Mouse (Mus musculus) erythroblast, embryonic 14.5 days (primary cell): ENCODE measurements around the gene Tmeff1. TPM values are rescaled to one million over a fixed set of nuclear protein-coding genes. Genes with fewer than 3 reads are reported as not detected.

Experiments
- H3K27me3 ChIP-seq: 2 replicates; pipeline ENCODE4 v1.6.1; 2012; ENCODE audit warnings: inconsistent platforms; ENCODE audit not compliant: control insufficient read depth
- H3K36me3 ChIP-seq: 2 replicates; pipeline ENCODE4 v1.6.1; 2012; ENCODE audit warnings: mild to moderate bottlenecking, inconsistent platforms; ENCODE audit not compliant: control insufficient read depth
- H3K4me1 ChIP-seq: 2 replicates; pipeline ENCODE4 v1.6.1; 2012; ENCODE audit warnings: inconsistent platforms; ENCODE audit not compliant: control insufficient read depth
- H3K4me3 ChIP-seq: replicated peaks from 2 replicates; pipeline ENCODE3; 2012; ENCODE audit warnings: moderate library complexity, mild to moderate bottlenecking, inconsistent platforms
- H3K9me3 ChIP-seq: 2 replicates; pipeline ENCODE4 v1.6.1; 2012; ENCODE audit warnings: low read length, inconsistent platforms, mixed read lengths; ENCODE audit not compliant: control insufficient read depth
- GATA1 ChIP-seq: IDR thresholded peaks from 2 replicates; pipeline ENCODE4 v1.6.1; 2012; ENCODE audit warnings: low read length, inconsistent platforms, mixed read lengths
- TAL1 ChIP-seq: IDR thresholded peaks from 3 replicates; pipeline ENCODE4 v1.6.1; 2012; ENCODE audit warnings: low read length, inconsistent platforms, mixed read lengths
- polyA plus RNA-seq: library from polyadenylated mRNA; stranded (reverse); fragments of >175 nt; gene quantifications from 2 replicates; pipeline ENCODE4 v1.2.3, GENCODE M21; 2012

Gene Tmeff1
- polyA plus RNA-seq, 1 experiment = 0.05 TPM

DNA sequence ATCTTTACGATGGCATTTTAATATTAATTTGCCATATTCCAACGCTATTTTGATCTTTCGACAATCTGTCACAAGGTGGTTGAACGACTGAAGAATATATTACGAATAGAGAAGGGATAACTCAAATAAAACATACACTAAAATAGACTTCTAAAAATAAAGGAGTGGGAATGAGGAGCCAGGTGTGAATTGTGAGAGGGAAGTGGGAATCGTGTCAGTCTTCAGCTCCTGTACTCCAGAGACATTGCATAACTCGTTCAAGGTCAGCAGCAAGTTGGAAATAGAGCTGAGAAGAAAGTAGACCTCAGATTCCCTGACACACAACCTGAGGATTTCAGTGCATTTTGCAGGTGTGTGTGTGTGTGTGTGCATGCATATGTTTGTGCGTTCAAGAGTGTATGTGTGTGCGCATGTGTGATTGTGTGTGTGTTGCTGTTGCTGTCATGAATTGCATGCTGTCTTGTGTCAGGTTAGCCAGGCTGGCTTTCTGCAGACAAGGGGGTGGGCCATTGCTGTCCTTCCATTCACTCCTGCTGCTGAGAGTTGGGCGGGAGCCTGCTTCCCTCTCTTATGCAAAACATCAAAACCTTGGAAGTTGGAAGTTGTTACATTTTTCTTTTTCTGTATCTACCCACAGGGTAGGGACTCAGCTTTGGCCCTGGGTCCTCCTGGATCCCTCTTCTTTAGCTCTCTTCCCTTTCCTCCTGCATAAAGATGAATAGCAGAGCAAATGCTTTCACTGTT, 65.8 kb downstream of the Tmeff1 start:
- Histone ChIP-seq H3K4me1 (no peaks in the 10 kb centered on the region), H3K9me3 (no peaks in the 10 kb centered on the region), H3K36me3 (no peaks in the 10 kb centered on the region), H3K27me3 (no peaks in the 10 kb centered on the region), H3K4me3 (no peak overlapping the region)
- TF ChIP-seq TAL1 = no peak
- TF ChIP-seq GATA1 = no peak

GRCm38 (mm10) chr4:48654118-48654517, 69.1 kb downstream of the Tmeff1 start:
- Histone ChIP-seq H3K27me3 (no peaks in the 10 kb centered on the region), H3K36me3 (no peaks in the 10 kb centered on the region), H3K4me3 (no peak overlapping the region), H3K4me1 (no peaks in the 10 kb centered on the region), H3K9me3 (no peaks in the 10 kb centered on the region)
- TF ChIP-seq TAL1 (no peak), GATA1 (no peak)

GRCm38 (mm10) chr4:48656530-48656929, 71.6 kb downstream of the Tmeff1 start:
- no peaks in the 10 kb centered on the region for H3K27me3 ChIP-seq
- no peaks in the 10 kb centered on the region for H3K9me3 ChIP-seq
- H3K4me1 ChIP-seq = no peaks in the 10 kb centered on the region
- no peaks in the 10 kb centered on the region for H3K36me3 ChIP-seq
- H3K4me3 ChIP-seq = no peak overlapping the region
- TF ChIP-seq TAL1 = no peak
- no peak for TF ChIP-seq GATA1

GRCm38 (mm10) chr4:48660144-48660543, 75.2 kb downstream of the Tmeff1 start:
- no peak for TF ChIP-seq TAL1
- no peak for TF ChIP-seq GATA1
- H3K27me3 ChIP-seq = no peaks in the 10 kb centered on the region
- no peaks in the 10 kb centered on the region for H3K9me3 ChIP-seq
- H3K4me1 ChIP-seq = no peaks in the 10 kb centered on the region
- H3K4me3 ChIP-seq = no peak overlapping the region
- no peaks in the 10 kb centered on the region for H3K36me3 ChIP-seq

DNA sequence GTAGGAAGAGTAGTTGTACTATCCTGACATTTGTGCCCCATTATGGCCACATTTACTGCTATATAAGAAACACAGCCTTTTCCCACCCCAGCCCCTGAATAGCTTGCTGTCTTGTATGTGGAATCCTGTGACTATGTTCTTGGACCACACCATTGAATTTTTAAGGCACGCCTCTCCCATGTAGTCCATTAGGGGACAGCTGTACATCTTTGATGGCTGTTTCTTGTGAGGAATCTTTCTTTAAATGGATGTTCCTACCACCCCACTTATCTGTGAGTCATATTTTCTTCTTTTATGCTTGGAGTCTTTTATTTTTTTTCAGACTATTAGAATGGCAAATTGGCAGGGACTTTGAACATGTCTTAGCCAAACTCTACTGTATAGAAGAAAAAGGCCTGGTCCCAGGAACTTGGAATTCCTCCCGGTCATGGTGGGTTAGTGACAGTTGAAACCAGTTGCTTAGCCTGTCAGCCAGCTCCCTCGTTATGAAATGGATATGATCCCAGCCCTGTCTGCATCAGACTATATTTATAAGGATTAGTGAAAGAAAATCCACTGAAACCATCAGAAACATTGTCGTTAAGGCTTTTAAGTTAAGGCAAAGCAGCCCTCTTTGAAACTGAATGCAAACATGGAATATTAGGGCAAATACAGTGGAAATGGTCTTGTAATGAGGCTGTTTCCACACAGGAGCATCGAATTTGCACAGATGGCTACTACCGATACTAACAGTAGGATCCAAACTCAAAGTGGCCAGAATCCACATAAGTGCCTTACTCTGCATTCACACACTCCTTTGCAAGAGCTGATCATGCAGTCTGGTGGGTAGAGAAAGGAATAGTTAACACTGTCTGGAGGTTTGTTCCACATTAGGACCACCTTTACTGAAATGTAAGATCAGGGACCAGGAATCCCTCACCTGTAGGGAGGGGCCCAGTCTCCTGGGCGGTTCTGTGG, 75.9 kb downstream of the Tmeff1 start:
- Histone ChIP-seq H3K27me3 (no peaks in the 10 kb centered on the region), H3K4me3 (no peak overlapping the region), H3K36me3 (no peaks in the 10 kb centered on the region), H3K4me1 (no peaks in the 10 kb centered on the region), H3K9me3 (no peaks in the 10 kb centered on the region)
- TF ChIP-seq TAL1 = no peak
- TF ChIP-seq GATA1 = no peak

GRCm38 (mm10) chr4:48663271-48663670, 78.3 kb downstream of the Tmeff1 start, which contains the start of gene Cavin4:
Gene Cavin4, plus strand, starts transcription at chr4:48663514.
- H3K4me1 ChIP-seq = no peaks in the 10 kb centered on the region
- TF ChIP-seq GATA1 (no peak), TAL1 (no peak)
- no peaks in the 10 kb centered on the region for H3K36me3 ChIP-seq
- no peaks in the 10 kb centered on the region for H3K27me3 ChIP-seq
- no peaks in the 10 kb centered on the region for H3K9me3 ChIP-seq
- H3K4me3 ChIP-seq = no peak within 1 kb of the TSS

DNA sequence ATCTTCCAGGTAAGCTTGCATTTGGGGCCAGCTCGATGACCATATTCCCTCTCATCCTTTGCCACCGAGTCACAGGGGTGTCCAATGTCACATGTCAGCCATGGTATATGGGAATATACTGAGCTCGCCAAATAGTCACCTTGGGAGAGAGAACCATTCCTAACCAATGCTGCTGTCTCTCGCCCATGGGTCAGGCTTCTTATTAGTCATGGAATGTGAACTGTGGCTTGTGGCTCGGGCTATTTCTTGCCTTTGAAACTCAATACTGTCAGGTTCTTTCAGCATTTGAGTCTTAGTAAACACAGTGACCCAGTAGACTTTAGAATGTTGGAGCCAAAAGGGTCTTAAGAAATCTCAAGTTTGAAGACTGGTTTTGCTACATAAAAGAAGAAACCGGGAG, 79.0 kb downstream of the Tmeff1 start:
- no peak for TF ChIP-seq GATA1
- TF ChIP-seq TAL1 = no peak
- Histone ChIP-seq H3K36me3 (no peaks in the 10 kb centered on the region), H3K4me3 (no peak overlapping the region), H3K9me3 (no peaks in the 10 kb centered on the region), H3K4me1 (no peaks in the 10 kb centered on the region), H3K27me3 (no peaks in the 10 kb centered on the region)

DNA sequence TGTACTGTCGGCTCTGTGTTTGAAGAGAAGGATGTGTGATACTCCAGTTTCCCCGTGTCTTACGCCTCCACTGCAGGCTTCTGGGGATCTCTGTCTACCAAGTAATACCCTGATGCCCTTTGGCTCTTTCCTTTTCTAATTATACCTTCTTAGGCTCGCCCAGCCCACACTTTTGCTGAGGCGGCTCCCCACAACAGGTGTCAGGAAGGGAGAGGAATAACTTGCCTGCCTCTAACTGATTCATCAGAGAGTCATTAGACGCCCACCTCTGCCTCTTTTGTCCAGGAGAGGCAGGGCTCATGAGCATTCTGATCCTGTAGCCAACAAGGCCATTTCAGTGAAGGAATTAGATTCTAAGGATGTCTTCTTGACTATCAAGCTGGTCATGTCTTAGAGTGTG, 82.3 kb downstream of the Tmeff1 start:
- H3K27me3 ChIP-seq = no peaks in the 10 kb centered on the region
- no peak for TF ChIP-seq GATA1
- TF ChIP-seq TAL1 = no peak
- no peaks in the 10 kb centered on the region for H3K4me1 ChIP-seq
- H3K4me3 ChIP-seq = no peak overlapping the region
- no peaks in the 10 kb centered on the region for H3K36me3 ChIP-seq
- H3K9me3 ChIP-seq = no peaks in the 10 kb centered on the region

GRCm38 (mm10) chr4:48672915-48673314, 87.9 kb downstream of the Tmeff1 start:
- no peaks in the 10 kb centered on the region for H3K9me3 ChIP-seq
- H3K4me1 ChIP-seq = no peaks in the 10 kb centered on the region
- H3K27me3 ChIP-seq = no peaks in the 10 kb centered on the region
- no peak overlapping the region for H3K4me3 ChIP-seq
- no peak for TF ChIP-seq TAL1
- no peaks in the 10 kb centered on the region for H3K36me3 ChIP-seq
